Mouse (Mus musculus): ENCODE data around the gene Usp7.

DNA sequence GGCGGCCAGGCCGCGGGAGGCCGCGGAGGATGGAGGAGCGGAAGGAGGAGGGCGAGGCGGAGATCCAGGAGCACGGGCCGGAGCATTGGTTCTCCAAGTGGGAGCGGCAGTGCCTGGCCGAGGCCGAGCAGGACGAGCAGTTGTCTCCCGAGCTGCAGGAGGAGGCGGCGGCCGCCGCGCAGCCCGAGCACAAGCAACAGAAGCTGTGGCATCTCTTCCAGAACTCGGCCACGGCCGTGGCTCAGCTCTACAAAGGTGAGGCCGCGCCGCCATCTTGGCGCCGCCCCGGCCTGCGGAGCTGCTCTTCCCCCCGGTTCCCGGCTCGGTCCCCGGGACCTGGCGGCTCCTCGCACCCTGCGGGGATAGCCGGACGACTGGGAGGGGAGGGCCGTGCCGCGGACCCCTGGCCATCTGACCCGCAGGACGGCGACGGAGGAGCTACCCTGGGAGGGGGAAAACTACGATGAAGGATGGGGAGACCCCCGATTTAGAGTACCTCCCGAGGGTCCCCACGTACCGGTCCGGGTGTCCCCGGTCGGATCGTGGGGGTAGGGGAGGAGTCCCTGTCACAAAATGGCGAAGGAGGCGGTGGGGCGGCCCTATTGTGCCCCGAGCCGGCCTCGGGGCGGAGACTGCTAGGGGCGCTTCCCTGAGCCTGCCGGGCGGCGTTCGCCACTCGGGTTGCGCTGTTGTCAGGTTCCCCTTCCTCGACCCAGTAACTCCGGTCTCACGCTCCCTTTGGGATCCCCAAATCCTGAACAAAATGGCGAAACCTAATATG lies 38.5 kb upstream of the Usp7 start:
- TF ChIP-seq POLR2A (IDR thresholded peaks at IDR 0.05; ENCODE audit: insufficient read depth, low read depth, low read length) (no peak), CTCF (IDR thresholded peaks at IDR 0.05; ENCODE audit: insufficient read depth, low read depth, low read length) (no peak)
